Mouse (Mus musculus): ENCODE results near the gene Nr1h2. TPM values are rescaled to one million over a fixed set of nuclear protein-coding genes. Genes with fewer than 3 reads are reported as not detected.

Gene Nr1h2
- polyA plus RNA-seq, 1 experiment from 2014 or later = 51.9 TPM

DNA sequence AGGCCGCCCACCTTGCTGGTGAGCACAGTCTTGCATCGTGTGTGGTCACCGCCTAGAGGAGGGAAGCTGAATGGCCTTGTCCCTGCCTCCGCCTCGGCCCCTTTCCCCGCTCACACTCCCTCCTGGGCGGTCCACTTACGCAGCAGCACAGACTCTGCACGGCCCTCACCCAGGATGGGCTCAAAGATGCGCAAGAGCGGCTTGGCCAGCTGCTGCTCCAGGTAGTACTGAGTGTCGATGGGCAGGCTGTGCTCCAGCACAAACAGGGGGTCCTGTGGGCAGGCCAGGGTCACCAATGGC, 20.1 kb downstream of the Nr1h2 start:
- Histone ChIP-seq H3K27ac (no peak overlapping the region), H3K27me3 (replicated peaks) (peaks cover 11% of the 10 kb centered on the region; the same call in 1 of the 2 replicates), H3K4me3 (no peak overlapping the region), H3K4me2 (no peak overlapping the region), H3K9ac (no peak overlapping the region), H3K4me1 (peaks cover 15% of the 10 kb centered on the region), H3K36me3 (peaks cover 68% of the 10 kb centered on the region), H3K9me3 (replicated peaks) (no peaks in the 10 kb centered on the region)
- 88% methylated on average over 12 of the region's 12 CpGs for WGBS (ENCODE audit: insufficient replicate concordance)
- ATAC-seq = no peak

DNA sequence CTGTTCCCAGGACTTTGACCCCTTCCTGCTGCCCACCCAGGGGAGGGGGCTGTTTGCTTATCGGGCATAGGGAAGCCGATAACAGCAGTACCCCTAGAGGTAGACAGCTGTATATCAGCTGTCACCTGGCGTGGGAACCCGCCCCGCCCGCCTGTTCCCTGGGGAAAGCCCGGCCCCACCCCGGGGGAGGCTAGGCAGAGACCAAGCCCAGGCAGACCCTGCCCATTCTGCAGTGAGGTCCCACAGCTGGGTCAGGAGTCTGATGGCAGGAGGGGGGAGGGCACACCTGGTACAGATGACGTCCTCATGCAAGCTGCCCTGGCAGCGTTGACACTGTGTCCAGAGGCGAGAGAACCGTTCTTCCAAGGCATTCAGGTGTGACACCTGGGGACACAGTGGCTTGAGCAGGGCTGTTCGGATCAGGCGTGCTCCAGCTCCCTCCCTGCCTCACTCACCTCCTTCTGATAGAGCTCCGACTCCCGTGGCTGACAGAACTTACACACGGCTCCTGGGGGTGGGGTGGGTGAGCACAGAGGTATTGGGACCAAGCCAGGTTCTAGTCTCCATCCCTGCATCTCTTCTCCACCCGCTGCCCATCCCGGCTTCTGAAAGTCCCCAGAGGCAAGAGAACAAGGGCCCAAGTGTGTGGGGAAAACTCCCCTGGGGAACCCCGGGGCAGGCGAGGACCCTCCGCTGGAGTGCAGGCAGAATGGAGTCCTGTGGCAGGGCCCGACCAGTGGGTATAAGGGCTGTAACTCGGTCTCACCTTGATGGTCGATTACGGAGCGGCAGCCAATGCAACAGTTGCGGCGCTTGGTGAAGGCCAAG, 20.6 kb downstream of the Nr1h2 start:
- no peaks in the 10 kb centered on the region for H3K9me3 ChIP-seq (replicated peaks)
- peaks cover 18% of the 10 kb centered on the region for H3K4me1 ChIP-seq
- 75% methylated on average over 29 of the region's 29 CpGs for WGBS (ENCODE audit: insufficient replicate concordance)
- H3K4me3 ChIP-seq = no peak overlapping the region
- peaks cover 16% of the 10 kb centered on the region; the same call in 1 of the 2 replicates for H3K27me3 ChIP-seq (replicated peaks)
- H3K4me2 ChIP-seq = no peak overlapping the region
- H3K27ac ChIP-seq = no peak overlapping the region
- no peak overlapping the region for H3K9ac ChIP-seq
- H3K36me3 ChIP-seq = peaks cover 63% of the 10 kb centered on the region
- ATAC-seq = no peak

DNA sequence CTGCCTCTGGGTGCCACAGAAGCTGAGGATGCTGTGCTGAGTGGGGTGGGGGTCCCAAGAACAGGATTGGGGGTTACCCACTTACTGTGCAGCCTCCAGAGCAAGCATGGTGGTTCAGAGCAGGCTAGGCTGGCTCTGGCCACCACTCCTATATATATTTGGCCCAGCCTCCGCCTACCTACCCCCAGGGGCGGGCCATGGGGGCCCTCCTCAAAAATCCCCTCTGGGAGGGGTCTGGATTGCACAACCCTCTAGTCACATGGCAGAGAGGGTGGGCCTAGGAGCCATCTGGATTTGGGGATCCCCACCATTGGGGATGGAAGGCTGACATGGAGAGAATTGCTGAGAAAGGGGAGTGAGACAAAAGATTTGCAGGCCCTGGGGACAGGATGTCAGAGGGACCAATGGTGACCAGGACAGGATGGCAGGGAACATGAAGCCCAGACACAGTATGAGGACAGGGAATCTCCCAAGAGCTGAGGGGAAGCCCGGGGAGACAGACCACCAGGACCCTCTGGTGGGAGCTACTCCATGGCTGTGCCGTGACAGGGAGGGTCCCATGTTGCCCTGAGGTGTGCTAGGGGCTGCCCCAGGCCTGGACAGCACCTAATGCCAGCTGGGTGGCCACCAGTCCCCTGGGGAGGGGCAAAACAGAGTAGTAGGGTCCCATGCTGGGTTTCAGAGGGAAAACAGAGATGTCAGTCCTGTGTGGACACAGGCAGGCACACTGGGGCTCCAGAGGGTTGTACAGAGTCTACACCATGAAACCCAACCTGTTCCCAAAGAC, 21.6 kb downstream of the Nr1h2 start, which contains the start of gene Spib:
TSS of gene Spib (minus strand) at position 126 of the 787 bp plus-strand sequence.
- H3K4me3 ChIP-seq = no peak within 1 kb of the TSS
- 72% methylated on average over 4 of the region's 4 CpGs for WGBS (ENCODE audit: insufficient replicate concordance)
- no peak for ATAC-seq
- peaks cover 26% of the 10 kb centered on the region for H3K4me1 ChIP-seq
- H3K27ac ChIP-seq = no peak within 1 kb of the TSS; the same call in 1 of the 2 replicates
- H3K9me3 ChIP-seq (replicated peaks) = no peaks in the 10 kb centered on the region
- peaks cover 19% of the 10 kb centered on the region for H3K27me3 ChIP-seq (replicated peaks)
- H3K9ac ChIP-seq = no peak within 1 kb of the TSS
- H3K4me2 ChIP-seq = no peak within 1 kb of the TSS
- peaks cover 53% of the 10 kb centered on the region for H3K36me3 ChIP-seq

DNA sequence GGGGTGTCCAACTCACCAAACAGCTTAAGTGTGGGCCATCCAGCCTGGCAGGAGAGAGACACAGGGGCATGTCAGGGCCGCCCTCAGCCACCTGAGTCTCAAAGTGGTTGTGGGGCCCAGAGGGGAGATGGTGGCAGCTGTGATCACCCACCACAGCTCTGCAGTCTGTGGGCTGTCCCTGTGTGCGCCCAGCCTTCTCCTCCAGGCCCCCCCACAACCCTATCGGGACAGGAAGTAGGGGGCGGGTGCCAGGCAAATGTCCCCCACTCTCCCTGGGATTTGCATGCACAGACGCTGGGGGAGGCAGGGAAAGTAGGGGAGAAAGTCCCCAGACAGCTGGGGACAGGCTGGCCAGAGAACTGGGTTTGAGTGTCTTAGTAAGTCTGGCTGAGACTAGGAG, 22.5 kb downstream of the Nr1h2 start:
- no peak for ATAC-seq
- Histone ChIP-seq H3K27ac (no peak overlapping the region; the same call in 1 of the 2 replicates), H3K4me1 (peaks cover 26% of the 10 kb centered on the region), H3K27me3 (replicated peaks) (peaks cover 28% of the 10 kb centered on the region), H3K4me2 (no peak overlapping the region), H3K4me3 (no peak overlapping the region), H3K36me3 (peaks cover 43% of the 10 kb centered on the region), H3K9me3 (replicated peaks) (no peaks in the 10 kb centered on the region), H3K9ac (no peak overlapping the region)
- WGBS (ENCODE audit: insufficient replicate concordance) = 30% methylated on average over 5 of the region's 5 CpGs

DNA sequence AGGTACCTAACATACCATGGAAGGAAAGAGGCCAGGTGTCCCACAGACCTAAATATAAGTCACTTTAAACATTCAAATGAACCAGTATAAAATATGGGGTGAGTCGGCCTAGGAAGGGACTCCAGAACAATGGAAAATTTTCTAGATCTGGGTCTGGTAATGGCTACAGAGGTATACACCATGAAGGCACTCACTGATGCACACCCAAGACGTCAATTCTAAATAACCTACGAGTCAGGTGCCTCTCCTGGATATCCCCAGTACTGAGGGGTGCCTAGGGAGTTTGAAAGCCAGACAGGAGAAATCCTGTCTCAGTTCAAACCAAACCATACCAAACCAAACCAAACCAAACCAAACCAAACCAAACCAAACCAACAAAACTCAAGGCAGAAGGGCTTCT, 23.2 kb downstream of the Nr1h2 start:
- Histone ChIP-seq H3K4me2 (no peak overlapping the region), H3K4me3 (no peak overlapping the region), H3K36me3 (peaks cover 36% of the 10 kb centered on the region), H3K27me3 (replicated peaks) (peaks cover 35% of the 10 kb centered on the region), H3K27ac (no peak overlapping the region), H3K9ac (no peak overlapping the region), H3K4me1 (peaks cover 26% of the 10 kb centered on the region), H3K9me3 (replicated peaks) (no peaks in the 10 kb centered on the region)
- no peak for ATAC-seq
- 66% methylated on average over 3 of the region's 3 CpGs for WGBS (ENCODE audit: insufficient replicate concordance)

DNA sequence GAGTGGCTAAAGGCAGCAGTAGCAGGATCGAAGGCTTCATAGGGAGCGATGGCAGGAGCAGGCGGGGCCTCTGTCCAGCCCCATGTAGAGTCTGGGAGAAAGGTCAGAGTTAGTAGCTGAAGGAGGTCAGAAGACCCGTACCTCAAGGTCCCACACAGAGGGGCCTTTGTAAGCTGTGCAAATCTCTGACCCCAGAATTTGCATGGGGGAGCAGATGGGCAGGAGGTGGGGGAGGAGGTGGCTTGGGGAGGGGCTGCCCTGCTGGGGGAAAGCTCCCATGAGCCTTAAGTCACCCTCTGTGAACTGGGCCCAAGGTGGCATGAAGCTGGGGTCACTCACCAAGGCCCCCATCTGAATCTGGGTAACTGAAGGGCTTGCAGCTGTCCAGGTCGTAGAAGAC, 24.2 kb downstream of the Nr1h2 start:
- no peak overlapping the region for H3K4me2 ChIP-seq
- no peak overlapping the region for H3K9ac ChIP-seq
- no peaks in the 10 kb centered on the region for H3K9me3 ChIP-seq (replicated peaks)
- H3K36me3 ChIP-seq = peaks cover 26% of the 10 kb centered on the region
- peaks cover 26% of the 10 kb centered on the region for H3K4me1 ChIP-seq
- no peak overlapping the region for H3K4me3 ChIP-seq
- WGBS (ENCODE audit: insufficient replicate concordance) = 64% methylated on average over 5 of the region's 5 CpGs
- no peak for ATAC-seq
- H3K27ac ChIP-seq = no peak overlapping the region
- H3K27me3 ChIP-seq (replicated peaks) = peaks cover 45% of the 10 kb centered on the region

DNA sequence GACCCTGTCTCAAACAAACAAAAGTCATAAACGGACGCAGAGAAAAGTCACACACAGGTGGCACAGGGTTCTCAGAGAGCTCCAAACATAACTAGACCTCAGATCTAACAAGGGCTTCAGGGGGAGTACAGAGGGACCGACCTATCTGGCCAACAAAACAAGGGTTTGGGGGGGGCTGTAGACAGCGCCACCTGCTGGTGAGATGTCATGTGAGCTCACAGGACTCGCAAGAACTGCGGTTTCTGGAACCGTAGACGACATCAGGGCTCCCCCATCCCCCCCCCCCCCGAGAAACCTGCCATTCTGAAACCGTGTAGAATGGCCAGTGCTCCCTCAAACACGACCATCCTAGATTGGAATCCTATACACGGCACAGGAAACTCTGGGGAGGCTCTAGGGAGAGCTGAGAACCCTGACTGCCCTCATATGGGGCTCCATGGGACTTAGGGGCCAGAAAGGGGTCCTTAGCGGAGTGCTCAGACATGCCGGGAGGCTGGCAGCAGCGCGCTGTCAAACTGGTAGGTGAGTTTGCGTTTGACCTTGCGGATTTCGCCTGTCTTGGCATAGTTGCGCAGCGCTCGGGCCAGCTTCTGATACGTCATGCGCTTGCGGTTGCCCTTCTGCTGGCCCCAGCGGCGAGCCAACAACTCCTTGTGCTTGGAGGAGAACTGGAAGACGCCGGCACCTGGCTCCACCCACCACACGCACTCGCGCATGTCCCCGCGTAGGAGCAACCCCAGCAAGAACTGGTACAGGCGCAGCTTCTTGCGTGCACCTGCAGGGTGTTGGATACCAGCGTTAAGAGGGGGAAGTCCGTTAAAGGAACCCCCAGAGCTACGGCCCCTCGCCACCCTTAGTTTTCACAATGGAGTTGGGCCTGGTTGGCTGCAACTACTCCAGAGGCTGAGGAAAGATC, 26.0 kb downstream of the Nr1h2 start:
- Histone ChIP-seq H3K4me3 (peak overlapping the region; percentile 56), H3K27ac (no peak overlapping the region), H3K4me1 (peaks cover 20% of the 10 kb centered on the region), H3K27me3 (replicated peaks) (peaks cover 63% of the 10 kb centered on the region), H3K9ac (peak overlapping the region; percentile 58), H3K4me2 (peak overlapping the region; percentile 86), H3K9me3 (replicated peaks) (no peaks in the 10 kb centered on the region), H3K36me3 (peaks cover 9% of the 10 kb centered on the region)
- WGBS (ENCODE audit: insufficient replicate concordance) = 5% methylated on average over 40 of the region's 40 CpGs
- peak; percentile 63; the same call in 1 of the 2 replicates for ATAC-seq

DNA sequence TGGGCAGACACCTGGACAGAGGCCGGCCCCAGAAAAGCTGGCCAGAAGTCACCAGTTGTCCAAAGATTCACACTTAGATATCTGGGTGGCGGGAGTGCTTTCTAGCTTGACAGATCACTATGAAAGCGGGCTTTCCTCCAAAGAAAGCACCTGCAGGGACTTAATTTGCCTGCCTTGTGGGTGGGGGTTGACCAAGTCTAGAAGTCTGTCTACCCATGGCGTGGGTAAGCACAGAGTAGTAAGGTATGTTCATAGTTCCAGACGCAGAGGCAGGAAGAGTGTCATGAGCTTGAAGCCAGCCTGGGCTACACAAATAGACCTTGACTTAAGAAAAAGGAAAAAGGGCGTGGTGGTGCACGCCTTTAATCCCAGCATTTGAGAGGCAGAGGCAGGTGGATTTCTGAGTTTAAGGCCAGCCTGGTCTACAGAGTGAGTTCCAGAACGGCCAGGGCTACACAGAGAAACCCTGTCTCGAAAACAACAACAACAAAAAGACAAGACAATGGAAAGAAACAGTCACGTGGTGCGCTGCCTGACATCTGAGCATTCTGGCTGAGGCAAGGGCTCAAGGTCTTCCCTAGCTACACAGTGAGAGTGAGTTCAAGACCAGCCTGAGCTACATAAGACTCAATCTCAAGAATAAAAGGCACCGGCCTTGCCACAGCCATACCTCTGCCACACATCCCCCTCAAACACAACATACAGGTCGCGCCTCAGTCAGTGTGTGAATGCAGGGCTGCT, 27.2 kb downstream of the Nr1h2 start:
- peaks cover 75% of the 10 kb centered on the region for H3K27me3 ChIP-seq (replicated peaks)
- H3K9me3 ChIP-seq (replicated peaks) = no peaks in the 10 kb centered on the region
- no peak for ATAC-seq
- no peaks in the 10 kb centered on the region for H3K36me3 ChIP-seq
- H3K4me2 ChIP-seq = no peak overlapping the region
- H3K4me1 ChIP-seq = peaks cover 12% of the 10 kb centered on the region
- no peak overlapping the region for H3K4me3 ChIP-seq
- WGBS (ENCODE audit: insufficient replicate concordance) = 73% methylated on average over 14 of the region's 14 CpGs
- H3K27ac ChIP-seq = no peak overlapping the region
- no peak overlapping the region for H3K9ac ChIP-seq

DNA sequence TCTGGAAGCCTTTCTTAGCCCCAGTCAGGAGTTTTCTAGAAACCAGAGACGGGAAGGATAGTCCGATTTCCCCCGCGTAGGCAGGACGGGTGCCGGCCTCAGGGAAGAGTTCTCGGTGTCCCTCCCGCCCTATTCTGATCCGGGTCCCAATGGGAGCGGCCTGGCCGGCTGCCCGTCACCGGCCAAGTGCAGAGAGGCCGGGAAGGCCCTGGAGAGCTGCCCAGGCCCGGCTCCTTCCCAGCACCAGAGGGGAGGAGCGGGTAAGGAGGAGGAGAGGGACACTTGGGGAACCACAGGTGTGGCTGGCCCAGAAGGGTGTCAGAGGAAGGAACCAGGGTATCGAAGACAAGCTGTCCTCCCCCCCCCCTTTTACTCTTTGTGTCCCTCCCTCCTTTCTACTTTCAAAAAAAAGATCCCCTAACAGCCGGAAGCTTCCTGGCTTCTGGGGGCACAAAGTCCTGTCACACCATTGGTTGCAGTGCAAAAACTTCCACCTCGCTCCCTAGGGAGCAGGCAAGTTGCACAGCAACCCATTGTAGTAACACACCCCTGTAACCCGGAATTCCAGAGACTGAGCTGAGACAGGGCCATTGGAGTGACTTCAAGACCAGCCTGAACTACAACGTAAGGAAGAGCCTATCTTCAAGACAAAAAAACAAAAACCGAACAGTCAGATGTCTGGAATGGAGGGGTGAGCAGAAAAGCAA, 28.5 kb downstream of the Nr1h2 start:
- peaks cover 86% of the 10 kb centered on the region for H3K27me3 ChIP-seq (replicated peaks)
- 21% methylated on average over 22 of the region's 22 CpGs for WGBS (ENCODE audit: insufficient replicate concordance)
- peaks cover 13% of the 10 kb centered on the region for H3K4me1 ChIP-seq
- ATAC-seq = no peak
- H3K27ac ChIP-seq = no peak overlapping the region
- H3K4me3 ChIP-seq = no peak overlapping the region
- H3K4me2 ChIP-seq = no peak overlapping the region
- H3K9ac ChIP-seq = no peak overlapping the region
- H3K36me3 ChIP-seq = no peaks in the 10 kb centered on the region
- H3K9me3 ChIP-seq (replicated peaks) = no peaks in the 10 kb centered on the region

DNA sequence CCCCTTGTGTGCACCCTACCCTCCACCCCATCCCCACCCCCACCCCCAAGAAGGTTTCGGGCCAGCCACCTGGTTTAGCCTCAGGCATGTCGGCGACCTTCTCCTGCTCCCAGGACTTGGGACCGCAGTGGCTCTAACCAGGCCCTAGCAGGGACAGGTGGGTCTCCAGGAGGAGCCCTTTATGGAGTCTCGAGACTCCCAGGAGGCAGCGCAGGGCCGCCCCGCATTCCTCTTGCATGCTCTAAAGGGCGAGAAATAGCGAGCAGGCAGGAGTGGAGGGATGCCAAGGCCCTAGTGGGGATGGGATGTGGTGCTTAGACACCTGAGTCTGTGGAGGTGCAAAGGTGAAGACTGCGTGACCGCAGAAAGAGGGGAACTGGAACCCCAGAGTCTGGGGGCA, 29.2 kb downstream of the Nr1h2 start, which contains the start of gene Mybpc2:
TSS of gene Mybpc2 (minus strand) at position 155 of the 400 bp plus-strand sequence.
- H3K4me3 ChIP-seq = no peak within 1 kb of the TSS
- H3K9ac ChIP-seq = no peak within 1 kb of the TSS
- 24% methylated on average over 12 of the region's 12 CpGs for WGBS (ENCODE audit: insufficient replicate concordance)
- ATAC-seq = no peak
- no peaks in the 10 kb centered on the region for H3K9me3 ChIP-seq (replicated peaks)
- peaks cover 13% of the 10 kb centered on the region for H3K4me1 ChIP-seq
- H3K4me2 ChIP-seq = no peak within 1 kb of the TSS
- H3K27me3 ChIP-seq (replicated peaks) = peaks cover 89% of the 10 kb centered on the region
- no peaks in the 10 kb centered on the region for H3K36me3 ChIP-seq
- H3K27ac ChIP-seq = no peak within 1 kb of the TSS
